Mouse (Mus musculus) cerebral cortex, adult 2 months (tissue): ENCODE measurements around the gene Mlana.

ENCODE experiments used
- WGBS: fragments of 180-500 bp; shearing (Covaris S2); methylation state at CpG from one replicate; pipeline ENCODE4 v1.1.7; 2018; 5-methylcytosine and 5-hydroxymethylcytosine counted together

The Mlana gene

DNA sequence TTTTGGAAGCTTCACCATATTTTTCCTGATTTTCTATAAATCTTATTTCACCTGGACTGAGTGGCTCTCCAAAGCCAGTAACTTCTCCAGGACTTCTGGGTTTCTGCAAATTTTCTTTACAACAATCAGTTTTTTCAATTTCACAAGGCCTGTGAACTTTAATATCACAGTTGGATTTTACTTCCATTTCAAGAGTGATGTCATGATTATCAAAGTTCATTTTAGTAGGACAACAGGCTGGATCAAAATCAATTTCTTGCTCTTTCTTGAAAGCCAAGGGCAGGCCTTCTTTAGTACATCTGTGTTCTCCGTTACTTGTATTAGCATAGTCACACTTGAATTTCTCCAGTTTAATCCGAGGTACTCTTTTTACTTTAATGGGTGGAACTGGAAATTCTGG lies 56.3 kb downstream of the Mlana start:
- WGBS = 80% methylated on average over 2 of the region's 2 CpGs
